Mouse (Mus musculus) adrenal gland, postnatal 14 days (tissue): ENCODE data around the gene Rbms2. TPM values are rescaled to one million over a fixed set of nuclear protein-coding genes. Genes with fewer than 3 reads are reported as not detected.
A peak's percentile ranks its signal among the peaks of the same experiment; 100 is the strongest.
"Not testable (repeated sequence)": the region's sequence is repeated elsewhere in the genome, so short reads cannot be mapped to it uniquely, and the experiment has no call there.

ENCODE experiments used
- DNase-seq: peaks from one replicate; pipeline ENCODE4 v3.0.0; 2021; ENCODE audit warnings: mixed read lengths
- microRNA-seq, 2 experiments: library from miRNA; unstranded; fragments of <30 nt; microRNA quantifications; one replicate each; pipeline ENCODE4 v1.2.0; 2021
- total RNA-seq: library from RNA; stranded (reverse); gene quantifications from 2 replicates; pipeline ENCODE4 v1.2.3, GENCODE M21; 2021

Gene Rbms2
- total RNA-seq, 1 experiment from 2014 or later: 73.9 TPM

DNA sequence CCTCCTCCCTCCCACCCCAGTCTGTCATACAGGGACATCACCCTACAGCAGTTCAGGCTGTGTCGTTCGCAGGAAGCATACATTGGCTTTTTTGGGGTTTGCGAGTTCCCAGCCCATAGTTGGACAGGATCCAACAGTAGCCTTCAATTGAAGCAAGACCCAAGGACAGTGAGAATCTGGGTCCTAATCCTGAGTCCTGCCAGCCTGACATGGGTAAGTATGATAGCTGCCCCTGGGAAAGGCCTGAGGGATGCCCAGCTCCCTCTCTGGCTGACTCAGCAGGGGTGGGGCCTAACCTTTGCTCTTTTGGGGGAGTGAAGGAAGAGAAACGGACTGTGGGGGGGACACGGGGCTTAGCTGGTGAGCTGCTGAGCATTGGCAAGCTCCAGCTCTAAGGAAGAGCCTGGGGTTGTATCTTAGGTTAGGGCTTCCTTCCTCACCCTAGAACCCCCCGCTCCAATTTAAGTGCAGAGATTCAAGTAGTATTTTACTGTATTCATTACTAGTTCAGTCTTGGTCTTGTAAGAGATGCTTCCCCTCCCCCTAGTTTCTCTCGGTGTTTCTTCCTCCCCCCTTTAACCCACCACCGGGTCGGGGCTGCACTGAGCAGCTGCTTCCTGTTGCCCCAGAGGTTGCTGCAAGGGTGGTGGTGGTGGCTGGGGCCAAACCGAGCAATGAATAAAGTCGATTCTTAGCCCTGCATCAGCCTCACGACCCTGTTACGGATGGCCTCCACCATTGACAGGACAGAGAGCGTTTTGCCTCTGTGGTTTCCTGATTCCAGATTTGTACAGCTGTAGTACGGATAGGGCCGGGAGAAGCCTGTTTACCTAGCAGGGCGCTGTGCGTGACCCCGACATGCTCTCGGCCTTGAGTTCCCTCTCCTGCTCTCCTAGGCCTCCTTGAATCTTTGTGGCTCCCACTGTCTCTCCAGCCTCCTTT, 88.3 kb downstream of the Rbms2 start, which contains the start of gene Baz2a:
TSS of gene Baz2a (plus strand) at position 14 of the 942 bp plus-strand sequence.
- peak; percentile 86 for DNase-seq

DNA sequence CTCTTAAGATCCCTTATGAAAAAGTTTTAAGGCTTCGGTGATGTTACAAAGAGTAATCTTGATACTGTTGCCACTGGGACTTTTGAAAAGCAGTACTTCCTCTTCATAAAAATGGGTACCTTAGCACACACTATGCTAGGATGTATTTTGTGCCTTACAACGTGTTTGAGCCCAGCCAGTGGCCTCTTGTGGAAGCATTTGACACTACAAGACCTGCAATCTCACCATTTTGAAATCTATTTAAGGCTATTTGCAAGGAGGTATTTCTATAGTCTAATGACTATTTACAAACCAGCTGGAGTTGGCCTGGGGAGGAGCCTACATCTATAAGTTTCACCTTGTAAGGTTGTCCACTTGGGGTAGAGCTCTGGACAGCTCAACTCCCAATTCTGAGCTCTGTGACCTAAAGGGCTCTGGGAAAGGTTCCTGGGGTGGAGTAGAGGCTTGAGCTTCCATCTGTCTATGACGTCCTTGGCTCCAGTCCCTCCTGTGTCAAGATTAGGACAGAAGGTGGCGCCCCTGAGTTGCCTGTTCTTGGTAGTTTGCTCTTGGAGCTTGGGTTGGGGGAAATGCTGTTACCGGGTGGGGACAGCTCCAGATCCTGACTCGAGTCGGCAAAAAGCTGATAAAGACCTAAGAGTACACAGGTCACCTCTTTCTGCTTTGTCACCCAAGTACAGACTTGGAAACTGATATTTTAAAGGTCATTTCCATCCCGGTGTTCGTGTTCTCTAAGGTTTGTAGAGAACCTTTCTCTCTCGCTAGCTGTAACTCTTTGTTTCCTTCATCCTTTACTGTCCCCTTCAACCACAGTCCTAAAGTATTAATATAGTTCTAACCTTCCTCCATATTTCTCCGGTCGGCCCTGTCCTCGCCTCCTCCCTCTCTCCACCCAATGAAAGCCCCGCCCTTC, 89.2 kb downstream of the Rbms2 start:
- peak; percentile 93 for DNase-seq

DNA sequence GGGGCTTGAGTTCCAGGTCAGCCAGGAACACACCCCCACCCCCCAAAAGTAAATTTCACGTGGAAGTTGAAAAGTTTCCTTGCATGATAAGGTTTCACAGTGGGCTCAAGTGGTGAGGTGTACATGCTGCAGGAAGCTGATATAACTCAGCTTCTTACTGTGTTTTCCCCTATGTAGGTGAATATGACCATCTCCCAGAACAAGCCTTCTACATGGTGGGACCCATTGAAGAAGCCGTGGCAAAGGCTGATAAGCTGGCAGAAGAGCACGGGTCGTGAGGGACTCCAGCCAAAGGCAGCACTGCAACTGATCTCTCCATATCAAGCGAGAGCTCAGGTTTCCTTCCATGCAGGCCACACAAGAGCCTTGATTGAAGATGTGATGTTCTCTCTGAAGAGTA, 90.3 kb downstream of the Rbms2 start:
- DNase-seq: no peak

DNA sequence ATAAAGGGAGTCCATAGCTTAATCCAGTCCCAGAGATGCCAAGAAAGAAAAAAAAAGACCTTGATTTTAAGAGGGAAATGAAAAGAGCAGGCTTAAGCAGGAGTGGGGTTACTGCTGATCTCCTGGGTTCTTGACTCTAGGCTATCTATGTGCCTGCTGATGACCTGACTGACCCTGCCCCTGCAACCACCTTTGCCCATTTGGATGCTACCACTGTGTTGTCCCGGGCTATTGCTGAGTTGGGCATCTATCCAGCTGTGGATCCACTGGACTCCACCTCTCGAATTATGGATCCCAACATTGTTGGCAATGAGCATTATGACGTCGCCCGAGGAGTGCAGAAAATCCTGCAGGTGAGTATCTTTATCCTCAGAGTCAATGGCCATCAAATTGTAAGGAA, 91.9 kb downstream of the Rbms2 start:
- peak; percentile 6 for DNase-seq

DNA sequence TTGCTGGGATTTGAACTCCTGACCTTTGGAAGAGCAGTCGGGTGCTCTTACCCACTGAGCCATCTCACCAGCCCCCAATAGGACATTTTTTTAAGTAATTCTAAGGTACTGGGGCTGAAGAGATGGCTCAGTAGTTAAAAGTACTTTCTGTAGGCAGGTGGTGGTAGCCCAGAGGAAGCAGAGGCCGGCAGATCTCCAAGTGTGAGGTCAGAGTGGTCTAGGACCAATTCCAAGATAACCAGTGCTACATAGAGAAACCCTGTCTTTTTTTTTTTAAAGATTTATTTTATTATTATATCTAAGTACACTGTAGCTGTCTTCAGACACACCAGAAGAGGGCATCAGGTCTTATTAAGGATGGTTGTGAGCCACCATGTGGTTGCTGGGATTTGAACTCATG, 92.9 kb downstream of the Rbms2 start:
- DNase-seq: not testable (repeated sequence)

DNA sequence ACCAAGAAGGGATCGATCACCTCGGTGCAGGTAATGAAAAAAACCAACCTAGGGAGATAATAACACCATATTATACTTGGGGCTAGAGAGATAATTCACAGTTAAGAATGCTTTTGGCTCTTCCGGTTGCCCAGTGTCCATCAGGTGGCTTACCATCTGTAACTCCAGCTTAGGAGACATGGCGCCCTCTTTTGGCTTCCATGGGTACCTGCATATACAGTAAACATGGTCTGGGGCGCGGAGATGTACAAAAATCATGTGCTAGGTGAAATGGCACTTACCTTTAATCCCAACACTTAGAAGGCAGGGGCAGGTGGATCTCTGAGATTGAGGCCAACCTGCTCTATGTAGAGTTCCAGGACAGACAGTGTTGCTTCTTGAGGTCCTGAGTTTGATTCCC, 93.7 kb downstream of the Rbms2 start:
- DNase-seq: peak; percentile 58

DNA sequence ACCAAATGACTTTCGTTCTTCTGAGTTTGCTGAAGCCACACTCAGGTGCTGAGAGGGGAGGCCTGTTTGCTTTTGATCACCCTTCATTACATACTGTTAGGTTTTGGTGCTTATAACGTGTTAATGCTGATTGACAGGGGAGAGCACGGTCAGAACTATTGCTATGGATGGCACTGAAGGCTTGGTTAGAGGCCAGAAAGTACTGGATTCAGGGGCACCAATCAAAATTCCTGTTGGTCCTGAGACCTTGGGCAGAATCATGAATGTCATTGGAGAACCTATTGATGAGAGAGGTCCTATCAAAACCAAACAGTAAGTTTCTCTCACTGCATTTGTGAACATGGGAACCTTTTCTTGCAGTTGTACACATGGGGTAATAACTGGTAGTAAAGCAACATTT, 95.9 kb downstream of the Rbms2 start:
- no peak for DNase-seq

DNA sequence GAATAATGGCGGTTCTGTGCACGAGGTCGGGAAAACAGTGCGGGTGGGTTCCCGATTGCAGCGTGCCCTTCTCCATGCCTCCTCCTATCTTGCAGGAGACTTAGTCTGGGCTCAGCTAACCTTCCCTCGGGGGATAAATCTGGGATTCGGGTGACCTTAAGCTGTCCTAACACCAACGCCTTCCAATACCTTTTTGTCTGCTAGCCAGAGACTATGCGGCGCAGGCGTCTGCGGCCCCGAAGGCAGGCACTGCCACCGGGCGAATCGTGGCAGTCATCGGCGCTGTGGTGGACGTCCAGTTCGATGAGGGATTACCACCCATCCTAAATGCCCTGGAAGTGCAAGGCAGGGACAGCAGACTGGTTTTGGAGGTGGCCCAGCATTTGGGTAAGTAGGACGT, 96.4 kb downstream of the Rbms2 start:
- DNase-seq: peak; percentile 63

DNA sequence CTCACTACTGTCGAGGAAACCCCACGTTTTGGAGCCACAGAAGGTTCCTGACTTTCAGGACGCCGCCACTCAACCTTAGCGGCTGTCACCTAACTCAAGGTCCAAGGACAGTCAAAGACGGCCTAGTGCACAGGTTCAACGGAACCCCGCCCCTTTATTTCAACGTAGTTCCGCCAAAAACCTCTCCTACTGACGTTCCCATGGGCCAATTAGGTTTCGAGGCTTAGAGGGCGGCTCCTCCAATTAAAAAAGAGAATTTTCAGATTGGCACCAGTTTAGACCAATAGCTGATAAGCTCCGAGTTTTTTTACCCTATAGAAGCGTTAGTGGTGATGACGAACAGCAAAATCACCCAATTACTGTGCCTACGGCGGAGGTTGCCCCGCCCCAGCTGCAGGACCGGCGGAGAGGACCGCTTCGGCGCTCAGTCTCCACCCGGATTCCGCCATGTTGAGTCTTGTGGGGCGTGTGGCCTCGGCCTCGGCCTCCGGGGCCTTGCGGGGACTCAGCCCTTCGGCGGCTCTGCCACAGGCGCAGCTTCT, 97.1 kb downstream of the Rbms2 start, which contains the start of gene Atp5b:
TSS of gene Atp5b (plus strand) at position 394 of the 542 bp plus-strand sequence.
- DNase-seq: peak; percentile 96

DNA sequence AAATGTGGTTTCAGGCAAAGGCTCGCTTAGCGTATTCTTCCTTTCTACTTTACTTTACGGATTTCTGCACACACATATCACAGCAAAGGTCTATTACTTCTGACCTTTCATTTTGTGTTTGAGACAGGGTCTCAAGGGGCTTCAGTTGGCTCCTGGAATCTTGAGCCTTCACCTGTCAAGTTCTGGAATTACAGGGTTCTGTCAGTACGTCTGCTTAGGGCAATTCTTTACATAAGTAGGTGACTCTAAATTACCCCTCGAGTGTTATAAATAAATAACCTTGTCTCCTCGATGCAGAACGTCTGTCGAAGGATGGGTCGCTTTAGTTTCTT, 97.7 kb downstream of the Rbms2 start:
- no peak for DNase-seq

DNA sequence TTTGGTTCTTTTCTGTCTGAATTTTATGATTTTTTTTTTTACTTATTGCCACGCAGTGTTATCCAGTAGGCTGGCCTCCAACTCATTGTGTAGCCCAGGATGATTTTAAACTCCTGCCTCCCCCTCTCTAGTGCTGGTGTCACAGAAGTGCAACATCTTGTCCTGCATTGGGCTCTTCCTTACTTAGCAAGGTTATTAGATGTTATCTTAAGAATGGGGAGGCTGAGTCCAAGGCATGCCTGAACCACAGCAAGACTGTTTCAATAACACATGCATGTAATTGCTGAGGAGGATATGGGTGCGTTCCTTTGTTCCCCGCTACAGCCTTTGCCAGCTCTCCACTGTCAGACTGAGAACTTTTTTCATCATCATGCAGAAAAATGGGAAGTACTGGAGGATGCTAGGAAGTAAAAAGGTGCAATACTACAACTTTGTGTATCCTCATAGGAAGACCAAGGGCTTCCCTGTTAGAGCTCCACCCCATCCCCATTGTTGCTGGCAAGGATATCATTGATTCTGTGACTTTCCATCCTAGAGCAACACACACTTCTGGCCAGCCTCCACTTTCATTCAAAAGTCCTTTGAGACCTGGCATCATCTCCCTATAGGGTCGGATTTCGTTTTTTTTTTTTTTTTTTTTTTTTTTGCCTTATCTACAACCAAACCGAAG, 98.2 kb downstream of the Rbms2 start:
- no peak for DNase-seq

Small RNA genes within 50 kb of the gene (microRNA-seq; reads per million reads assigned to microRNA genes)
- 49.5 to 64.0 reads per million in 2 experiments for gene Mir677

Other genes with a start within 250 kb of the Rbms2 start
- gene Hsd17b6, start 172.7 kb downstream of the Rbms2 start, total RNA-seq: 0.56 and 7.7 TPM in 2 replicates
- 11.0 and 13.6 TPM in 2 replicates for gene Prim1, start 165.1 kb downstream of the Rbms2 start, total RNA-seq
- gene Naca, start 144.7 kb downstream of the Rbms2 start, total RNA-seq: 617 and 658 TPM in 2 replicates
- gene Ptges3, start 121.3 kb downstream of the Rbms2 start, total RNA-seq: 157 and 172 TPM in 2 replicates
- 4,143 and 4,276 TPM in 2 replicates for gene Atp5b, start 97.0 kb downstream of the Rbms2 start, total RNA-seq
- gene Baz2a, start 88.7 kb downstream of the Rbms2 start, total RNA-seq: 44.3 and 51.5 TPM in 2 replicates
- 2.9 and 31.3 TPM in 2 replicates for gene Gls2, start 14.2 kb upstream of the Rbms2 start, total RNA-seq
- gene Spryd4, start 31.5 kb upstream of the Rbms2 start, total RNA-seq: 18.9 and 21.5 TPM in 2 replicates
- not detected in 2 replicates for gene Mip, start 45.5 kb upstream of the Rbms2 start, total RNA-seq
- gene Timeless, start 51.8 kb upstream of the Rbms2 start, total RNA-seq: 16.5 and 19.3 TPM in 2 replicates
- 2.0 and 46.2 TPM in 2 replicates for gene Apon, start 73.8 kb upstream of the Rbms2 start, total RNA-seq
- gene Apof, start 88.4 kb upstream of the Rbms2 start, total RNA-seq: 10.4 and 138 TPM in 2 replicates
- 22.0 and 25.3 TPM in 2 replicates for gene Stat2, start 90.3 kb upstream of the Rbms2 start, total RNA-seq
- gene Il23a, start 118.5 kb upstream of the Rbms2 start, total RNA-seq: 0.26 TPM in 1 of 2 replicates, not detected in the other
- 22.2 and 27.0 TPM in 2 replicates for gene Pan2, start 123.0 kb upstream of the Rbms2 start, total RNA-seq
- gene Cnpy2, start 142.2 kb upstream of the Rbms2 start, total RNA-seq: 150 and 152 TPM in 2 replicates
- 918 and 1,019 TPM in 2 replicates for gene Cs, start 157.4 kb upstream of the Rbms2 start, total RNA-seq
- gene Coq10a, start 188.7 kb upstream of the Rbms2 start, total RNA-seq: 103 and 111 TPM in 2 replicates
- 66.7 and 66.9 TPM in 2 replicates for gene Ankrd52, start 196.8 kb upstream of the Rbms2 start, total RNA-seq
- 0.78 TPM in 1 of 2 replicates, not detected in the other for gene Slc39a5, start 220.9 kb upstream of the Rbms2 start, total RNA-seq
- 59.8 and 65.2 TPM in 2 replicates for gene Nabp2, start 231.2 kb upstream of the Rbms2 start, total RNA-seq
- gene Rnf41, start 231.4 kb upstream of the Rbms2 start, total RNA-seq: 38.4 and 40.2 TPM in 2 replicates